Mouse (Mus musculus): ENCODE measurements around the gene Rbms3. TPM values are rescaled to one million over a fixed set of nuclear protein-coding genes. Genes with fewer than 3 reads are reported as not detected.

Rbms3 gene
- total RNA-seq, 2 experiments from 2014 or later, result 11.5 to 13.0 TPM

DNA sequence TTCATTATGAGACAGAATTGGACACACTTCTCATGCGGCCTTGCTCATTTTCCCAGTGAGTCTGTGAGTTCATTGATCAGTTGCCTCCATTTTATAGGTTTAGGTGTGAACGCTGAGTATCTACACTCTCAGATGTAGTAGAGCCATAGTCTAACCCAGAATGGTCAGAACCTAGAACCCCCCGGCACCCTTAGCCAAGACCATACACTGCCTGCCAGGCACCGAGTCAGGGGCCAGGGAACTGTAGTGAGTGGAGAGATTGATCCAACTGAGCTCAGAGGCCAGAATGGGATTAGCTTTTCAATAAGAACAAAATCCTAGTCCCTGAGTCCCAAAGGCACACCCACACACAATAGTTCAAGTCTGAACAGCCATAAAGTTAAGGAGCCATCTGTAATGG is 475.1 kb downstream of the Rbms3 start:
- Histone ChIP-seq H3K4me3 (no peak overlapping the region), H3K27ac (no peak overlapping the region)
- TF ChIP-seq CTCF (IDR thresholded peaks at IDR 0.05), result no peak
- DNase-seq (ENCODE audit: extremely low spot score in 1 of 2, low spot score in 2 of 2), result no peak
- intact Hi-C loops (cut with DNase I), result no loop called here

DNA sequence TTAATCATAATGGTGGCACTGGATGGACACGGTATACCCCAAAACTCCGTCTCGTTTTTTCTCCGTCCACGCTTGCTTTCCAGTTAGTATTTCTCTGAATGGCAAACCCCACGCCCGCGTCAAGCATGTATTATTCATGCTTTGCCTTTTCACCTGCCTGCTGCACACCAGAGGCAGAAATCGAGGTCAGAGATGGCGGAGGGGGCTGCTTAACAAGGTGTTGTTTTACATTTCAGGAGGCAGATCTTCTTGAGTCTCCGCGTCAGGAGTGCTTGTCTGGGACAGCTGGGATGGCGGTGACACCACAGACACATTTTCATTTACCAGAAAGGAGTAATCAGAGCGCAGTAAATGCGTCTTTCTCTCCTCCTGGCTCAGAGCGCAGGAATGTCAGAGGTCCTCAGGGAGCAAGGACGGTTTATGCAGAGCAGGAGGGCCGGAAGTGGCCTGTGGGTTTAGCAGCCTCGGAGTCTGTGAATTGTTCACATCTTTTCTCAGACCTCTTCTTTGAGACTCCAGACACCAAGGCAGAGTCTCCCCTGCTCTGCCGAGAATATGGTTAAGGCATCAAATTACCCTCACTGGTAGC is 475.9 kb downstream of the Rbms3 start:
- no peak for DNase-seq (ENCODE audit: extremely low spot score in 1 of 2, low spot score in 2 of 2)
- TF ChIP-seq CTCF (IDR thresholded peaks at IDR 0.05), result no peak
- no peak overlapping the region for H3K27ac ChIP-seq
- no peak overlapping the region for H3K4me3 ChIP-seq
- intact Hi-C loops (cut with DNase I), result no loop called here

DNA sequence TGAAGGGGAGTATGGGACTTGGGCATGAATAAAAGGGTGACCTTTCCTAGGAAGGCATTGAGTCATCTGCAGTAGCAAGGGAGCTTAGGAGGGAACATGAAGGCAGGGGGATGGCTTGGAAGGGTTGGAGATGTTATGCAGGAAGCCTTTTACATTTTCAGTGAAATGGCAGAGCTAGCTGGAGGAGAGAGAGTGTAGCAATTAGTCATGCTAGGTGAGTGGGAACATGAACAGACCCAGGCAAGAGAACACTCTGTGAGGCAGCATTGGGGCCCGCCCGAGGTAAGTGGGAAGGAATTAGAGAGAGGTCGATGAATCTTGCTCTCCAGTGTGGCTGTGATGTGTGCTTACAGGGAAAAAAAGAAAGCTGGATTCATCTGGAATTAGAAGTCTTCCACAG is 477.8 kb downstream of the Rbms3 start:
- DNase-seq (ENCODE audit: extremely low spot score in 1 of 2, low spot score in 2 of 2), result peak in 1 of 2 experiments; percentile 40
- no peak for TF ChIP-seq CTCF (IDR thresholded peaks at IDR 0.05)
- H3K4me3 ChIP-seq, result no peak overlapping the region
- no peak overlapping the region for H3K27ac ChIP-seq
- intact Hi-C loops (cut with DNase I), result no loop called here

GRCm38 (mm10) chr9:117144057-117144723 is 485.5 kb downstream of the Rbms3 start:
- TF ChIP-seq CTCF (IDR thresholded peaks at IDR 0.05), result no peak
- H3K27ac ChIP-seq, result no peak overlapping the region
- no peak overlapping the region for H3K4me3 ChIP-seq
- peak in 1 of 2 experiments; percentile 16 for DNase-seq (ENCODE audit: extremely low spot score in 1 of 2, low spot score in 2 of 2)
- intact Hi-C loops (cut with DNase I), result no loop called here

- no peak for DNase-seq (ENCODE audit: extremely low spot score in 1 of 2, low spot score in 2 of 2)
- intact Hi-C loops (cut with DNase I), result no loop called here
- no peak overlapping the region for H3K4me3 ChIP-seq
- no peak overlapping the region for H3K27ac ChIP-seq
- TF ChIP-seq CTCF (IDR thresholded peaks at IDR 0.05), result no peak
Observed at GRCm38 (mm10) chr9:117139971-117140370, 489.7 kb downstream of the Rbms3 start.

DNA sequence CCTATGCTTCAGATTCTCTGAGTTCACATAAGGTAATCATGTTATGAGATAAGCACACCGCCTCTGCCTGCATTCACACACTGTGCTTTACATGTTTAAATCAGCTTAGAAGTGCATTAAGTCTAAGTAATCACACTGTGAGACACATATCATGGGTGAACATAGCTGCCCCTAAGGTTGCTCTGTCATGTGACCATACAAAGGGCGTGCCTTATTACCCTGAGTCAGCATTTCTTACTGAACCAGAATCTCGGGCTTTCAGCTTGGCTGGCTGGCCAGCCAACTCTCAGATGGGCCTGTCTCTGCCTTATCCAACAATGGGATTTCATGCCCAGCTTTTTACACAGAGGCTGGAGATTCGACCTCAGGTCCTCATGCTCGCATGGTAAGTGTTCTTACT is 493.3 kb downstream of the Rbms3 start:
- no peak overlapping the region for H3K27ac ChIP-seq
- intact Hi-C loops (cut with DNase I), result no loop called here
- no peak for TF ChIP-seq CTCF (IDR thresholded peaks at IDR 0.05)
- no peak overlapping the region for H3K4me3 ChIP-seq
- DNase-seq (ENCODE audit: extremely low spot score in 1 of 2, low spot score in 2 of 2), result no peak

DNA sequence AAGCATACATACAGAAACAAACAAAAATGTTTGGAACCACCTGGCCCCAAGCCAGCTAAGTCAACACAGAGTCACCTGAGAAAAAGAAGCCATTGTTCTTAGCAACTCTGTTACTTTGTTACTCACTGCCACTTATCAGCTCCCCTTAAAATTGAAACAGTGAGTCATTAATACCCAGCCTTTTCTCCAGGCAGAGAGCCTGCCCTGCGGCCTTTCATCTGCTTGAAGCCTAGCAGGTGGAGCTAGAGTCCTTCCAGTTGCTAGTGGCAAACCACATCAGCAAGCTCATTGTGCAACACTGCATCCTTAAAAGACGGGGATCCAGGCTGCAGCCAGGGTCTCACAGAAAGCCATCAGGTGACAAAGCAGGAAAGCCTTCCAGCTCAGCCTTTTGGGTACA is 495.7 kb downstream of the Rbms3 start:
- no peak for TF ChIP-seq CTCF (IDR thresholded peaks at IDR 0.05)
- DNase-seq (ENCODE audit: extremely low spot score in 1 of 2, low spot score in 2 of 2), result no peak
- intact Hi-C loops (cut with DNase I), result no loop called here
- no peak overlapping the region for H3K27ac ChIP-seq
- H3K4me3 ChIP-seq, result no peak overlapping the region

- Histone ChIP-seq H3K4me3 (no peak overlapping the region), H3K27ac (no peak overlapping the region)
- TF ChIP-seq CTCF (IDR thresholded peaks at IDR 0.05), result no peak
- intact Hi-C loops (cut with DNase I), result no loop called here
- no peak for DNase-seq (ENCODE audit: extremely low spot score in 1 of 2, low spot score in 2 of 2)
Observed at GRCm38 (mm10) chr9:117126816-117127215, 502.9 kb downstream of the Rbms3 start.

- no peak for DNase-seq (ENCODE audit: extremely low spot score in 1 of 2, low spot score in 2 of 2)
- no peak for TF ChIP-seq CTCF (IDR thresholded peaks at IDR 0.05)
- Histone ChIP-seq H3K4me3 (no peak overlapping the region), H3K27ac (no peak overlapping the region)
- intact Hi-C loops (cut with DNase I), result no loop called here
Observed at GRCm38 (mm10) chr9:117125844-117126243, 503.9 kb downstream of the Rbms3 start.

DNA sequence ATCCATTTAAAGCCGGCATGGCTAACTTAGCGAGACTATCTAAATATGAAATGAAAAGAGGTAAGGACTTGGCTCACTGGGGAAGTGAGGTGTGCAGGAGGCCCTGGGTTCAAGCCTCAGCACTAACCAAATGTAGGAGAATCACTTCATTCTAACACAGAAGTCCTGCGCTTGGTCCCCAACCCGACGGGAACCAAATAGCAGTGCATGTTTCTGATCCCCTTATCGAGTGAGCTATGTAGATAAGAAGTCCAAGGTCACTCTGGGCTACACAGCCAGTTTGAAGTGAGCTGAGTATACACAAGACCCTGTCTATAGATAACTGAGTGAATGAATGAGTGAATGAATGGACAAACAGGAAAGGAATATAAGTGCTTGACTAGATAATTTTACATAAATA is 508.1 kb downstream of the Rbms3 start:
- intact Hi-C loops (cut with DNase I), result no loop called here

GRCm38 (mm10) chr9:117117181-117117729 is 512.5 kb downstream of the Rbms3 start:
- DNase-seq (ENCODE audit: extremely low spot score in 1 of 2, low spot score in 2 of 2), result no peak
- Histone ChIP-seq H3K4me3 (no peak overlapping the region), H3K27ac (no peak overlapping the region)
- intact Hi-C loops (cut with DNase I), result no loop called here
- TF ChIP-seq CTCF (IDR thresholded peaks at IDR 0.05), result no peak

More for the DNA sequence above, 508.1 kb downstream of the Rbms3 start:
- TF ChIP-seq CTCF (IDR thresholded peaks at IDR 0.05), result no peak
- Histone ChIP-seq H3K27ac (no peak overlapping the region), H3K4me3 (no peak overlapping the region)
- no peak for DNase-seq (ENCODE audit: extremely low spot score in 1 of 2, low spot score in 2 of 2)

- Histone ChIP-seq H3K4me3 (no peak overlapping the region), H3K27ac (no peak overlapping the region)
- TF ChIP-seq CTCF (IDR thresholded peaks at IDR 0.05), result no peak
- no peak for DNase-seq (ENCODE audit: extremely low spot score in 1 of 2, low spot score in 2 of 2)
- intact Hi-C loops (cut with DNase I), result no loop called here
Observed at GRCm38 (mm10) chr9:117115609-117116008, 514.1 kb downstream of the Rbms3 start.

GRCm38 (mm10) chr9:117113592-117113991 is 516.1 kb downstream of the Rbms3 start:
- DNase-seq (ENCODE audit: extremely low spot score in 1 of 2, low spot score in 2 of 2), result no peak
- Histone ChIP-seq H3K27ac (no peak overlapping the region), H3K4me3 (no peak overlapping the region)
- intact Hi-C loops (cut with DNase I), result no loop called here
- TF ChIP-seq CTCF (IDR thresholded peaks at IDR 0.05), result no peak

All from left cerebral cortex, adult 2 months (tissue).